ENCODE assay signal across 9 mouse cellular contexts in genomic region chr11:35006773-35007567, GRCm38 (mm10).
DNase-seq lines count a peak whose midpoint lies in the region; ATAC-seq and TF ChIP-seq lines count a peak whose summit lies in the region.
"Had no signal": no experiment of that assay in that cellular context is flagged by ENCODE, and none has a peak within 500 bp of the region (broad histone marks: within the 10 kb centered on the region; RNA-seq: fewer than 3 reads in every experiment).

No protein-coding gene starts in this region.

- no peaks in the 10 kb centered on the region for H3K36me3 ChIP-seq in forebrain, postnatal 0 days (ENCODE audit: insufficient read depth)

- H3K4me1 ChIP-seq in forebrain, postnatal 0 days (ENCODE audit: insufficient read depth), result no peaks in the 10 kb centered on the region
- H3K4me1 ChIP-seq: megakaryocyte, embryonic 14.5 days had no signal

- ATAC-seq in frontal cortex, adult (ENCODE audit: low TSS enrichment), result no peak
- ATAC-seq in forebrain, postnatal 0 days, result no peak

- no peak overlapping the region for H3K9ac ChIP-seq in forebrain, postnatal 0 days

- H3K27me3 ChIP-seq in forebrain, postnatal 0 days (ENCODE audit: insufficient read depth, low read length), result no peaks in the 10 kb centered on the region

- TF ChIP-seq CTCF in forebrain, postnatal 0 days (IDR thresholded peaks at IDR 0.05; ENCODE audit: low read depth), result no peak

- H3K27ac ChIP-seq in forebrain, postnatal 0 days (ENCODE audit: low read depth, low read length), result no peak overlapping the region

- DNase-seq in cerebellum, postnatal 25 days, result peak; percentile 7 to 8
- no peak for DNase-seq in cerebellum, adult 9-10 months
- peak; percentile 30 for DNase-seq in adrenal gland, postnatal 10 days
- DNase-seq in kidney, postnatal 14 days, result peak; percentile 38
- DNase-seq in lung, postnatal 36 days, result peak; percentile 75
- no peak for DNase-seq in forebrain, postnatal 0 days
- no peak for DNase-seq in layer of hippocampus, adult 18-20 months (ENCODE audit: low spot score in 2 of 2)

- H3K4me2 ChIP-seq in forebrain, postnatal 0 days (ENCODE audit: low read depth), result no peak overlapping the region

- no peak overlapping the region for H3K4me3 ChIP-seq in forebrain, postnatal 0 days (ENCODE audit: low read depth, low read length)
- H3K4me3 ChIP-seq: megakaryocyte, embryonic 14.5 days had no signal

- H3K9me3 ChIP-seq in forebrain, postnatal 0 days (ENCODE audit: low read length), result no peaks in the 10 kb centered on the region
- H3K9me3 ChIP-seq: megakaryocyte, embryonic 14.5 days had no signal

- 38% methylated on average over 20 of the region's 20 CpGs for WGBS in forebrain, postnatal 0 days

Comparison
In these comparisons a context has a peak if more than half of its experiments do, and no peak if none do; other contexts are left out.
1. DNase-seq: peak in cerebellum, postnatal 25 days (2 of 2), adrenal gland, postnatal 10 days (single experiment), kidney, postnatal 14 days (single experiment) and lung, postnatal 36 days (single experiment); none in cerebellum, adult 9-10 months (single experiment), forebrain, postnatal 0 days (single experiment) and layer of hippocampus, adult 18-20 months (0 of 2).